Mouse (Mus musculus) erythroblast, embryonic 14.5 days (primary cell): ENCODE data around the gene Hsd17b7. TPM values are rescaled to one million over a fixed set of nuclear protein-coding genes. Genes with fewer than 3 reads are reported as not detected.
"Not testable (repeated sequence)": the region's sequence is repeated elsewhere in the genome, so short reads cannot be mapped to it uniquely, and the experiment has no call there.

Experiments
- H3K27me3 ChIP-seq: 2 replicates; pipeline ENCODE4 v1.6.1; 2012; ENCODE audit warnings: inconsistent platforms; ENCODE audit not compliant: control insufficient read depth
- H3K36me3 ChIP-seq: 2 replicates; pipeline ENCODE4 v1.6.1; 2012; ENCODE audit warnings: mild to moderate bottlenecking, inconsistent platforms; ENCODE audit not compliant: control insufficient read depth
- H3K4me1 ChIP-seq: 2 replicates; pipeline ENCODE4 v1.6.1; 2012; ENCODE audit warnings: inconsistent platforms; ENCODE audit not compliant: control insufficient read depth
- H3K4me3 ChIP-seq: replicated peaks from 2 replicates; pipeline ENCODE3; 2012; ENCODE audit warnings: moderate library complexity, mild to moderate bottlenecking, inconsistent platforms
- H3K9me3 ChIP-seq: 2 replicates; pipeline ENCODE4 v1.6.1; 2012; ENCODE audit warnings: low read length, inconsistent platforms, mixed read lengths; ENCODE audit not compliant: control insufficient read depth
- GATA1 ChIP-seq: IDR thresholded peaks from 2 replicates; pipeline ENCODE4 v1.6.1; 2012; ENCODE audit warnings: low read length, inconsistent platforms, mixed read lengths
- TAL1 ChIP-seq: IDR thresholded peaks from 3 replicates; pipeline ENCODE4 v1.6.1; 2012; ENCODE audit warnings: low read length, inconsistent platforms, mixed read lengths
- polyA plus RNA-seq: library from polyadenylated mRNA; stranded (reverse); fragments of >175 nt; gene quantifications from 2 replicates; pipeline ENCODE4 v1.2.3, GENCODE M21; 2012

Gene Hsd17b7
- 0.02 and 0.05 TPM in 2 replicates for polyA plus RNA-seq

DNA sequence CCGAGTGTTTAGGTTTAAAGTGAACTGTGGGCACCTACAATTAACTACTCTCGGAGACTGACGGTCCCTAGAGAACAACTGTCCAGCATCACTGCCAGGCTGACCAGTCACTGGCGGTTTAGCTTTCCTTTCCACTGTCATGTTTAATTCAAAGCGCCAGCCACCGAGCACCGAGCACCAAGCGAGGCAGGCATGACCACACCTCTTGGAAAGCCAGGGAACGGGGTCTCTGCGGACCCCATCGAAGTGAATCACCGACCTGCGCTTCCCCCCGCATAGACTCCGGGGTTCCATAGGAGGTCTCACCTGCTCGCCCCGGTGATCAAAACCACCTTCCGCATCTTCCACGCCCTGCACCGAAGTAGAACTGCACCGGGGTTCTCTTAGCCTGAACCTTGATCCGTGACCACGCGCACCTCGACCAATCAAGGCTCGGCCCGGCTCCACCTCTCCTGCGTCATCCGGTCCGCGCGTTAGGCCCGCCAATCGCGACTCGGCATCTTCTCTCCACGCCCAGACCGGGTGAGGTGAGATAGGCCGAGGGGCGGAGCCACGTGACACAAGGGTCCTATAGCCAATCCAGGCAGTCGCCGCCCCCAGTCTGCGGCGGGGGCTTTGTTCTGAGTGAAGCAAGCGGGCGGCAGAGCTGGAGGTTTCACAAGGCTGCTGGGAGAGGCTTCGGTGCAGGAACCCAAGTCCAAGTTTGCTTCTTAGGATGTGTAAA is at the start of gene Hsd17b7:
Gene Hsd17b7, minus strand, starts transcription at position 450 of the 724 bp plus-strand sequence.
- TF ChIP-seq TAL1 (peak; percentile 40; the same call in 2 of the 3 replicates), GATA1 (no peak; the same call in 1 of the 2 replicates)
- Histone ChIP-seq H3K4me3 (peak within 1 kb of the TSS; percentile 72), H3K27me3 (no peaks in the 10 kb centered on the region), H3K4me1 (peaks cover 14% of the 10 kb centered on the region), H3K9me3 (no peaks in the 10 kb centered on the region), H3K36me3 (peaks cover 15% of the 10 kb centered on the region)

- Histone ChIP-seq H3K36me3 (no peaks in the 10 kb centered on the region), H3K4me1 (no peaks in the 10 kb centered on the region), H3K27me3 (no peaks in the 10 kb centered on the region), H3K9me3 (peaks cover 52% of the 10 kb centered on the region), H3K4me3 (no peak overlapping the region)
- TF ChIP-seq GATA1 (no peak), TAL1 (no peak)
Observed at GRCm38 (mm10) chr1:170014784-170015183, 45.7 kb upstream of the Hsd17b7 start.

GRCm38 (mm10) chr1:170010716-170011505 is 41.9 kb upstream of the Hsd17b7 start:
- no peak for TF ChIP-seq TAL1
- TF ChIP-seq GATA1: no peak
- Histone ChIP-seq H3K36me3 (no peaks in the 10 kb centered on the region), H3K27me3 (no peaks in the 10 kb centered on the region), H3K4me1 (no peaks in the 10 kb centered on the region), H3K4me3 (no peak overlapping the region), H3K9me3 (peaks cover 20% of the 10 kb centered on the region)

GRCm38 (mm10) chr1:170009296-170009695 is 40.3 kb upstream of the Hsd17b7 start:
- TF ChIP-seq GATA1: no peak
- TF ChIP-seq TAL1: no peak
- peaks cover 8% of the 10 kb centered on the region; the same call in 1 of the 2 replicates for H3K9me3 ChIP-seq
- no peaks in the 10 kb centered on the region for H3K27me3 ChIP-seq
- H3K4me3 ChIP-seq: no peak overlapping the region
- H3K36me3 ChIP-seq: no peaks in the 10 kb centered on the region
- no peaks in the 10 kb centered on the region for H3K4me1 ChIP-seq

- Histone ChIP-seq H3K9me3 (peaks cover 8% of the 10 kb centered on the region; the same call in 1 of the 2 replicates), H3K4me3 (no peak overlapping the region), H3K4me1 (no peaks in the 10 kb centered on the region), H3K27me3 (no peaks in the 10 kb centered on the region), H3K36me3 (no peaks in the 10 kb centered on the region)
- TF ChIP-seq GATA1 (no peak), TAL1 (no peak)
Observed at GRCm38 (mm10) chr1:170008432-170009220, 39.6 kb upstream of the Hsd17b7 start.

DNA sequence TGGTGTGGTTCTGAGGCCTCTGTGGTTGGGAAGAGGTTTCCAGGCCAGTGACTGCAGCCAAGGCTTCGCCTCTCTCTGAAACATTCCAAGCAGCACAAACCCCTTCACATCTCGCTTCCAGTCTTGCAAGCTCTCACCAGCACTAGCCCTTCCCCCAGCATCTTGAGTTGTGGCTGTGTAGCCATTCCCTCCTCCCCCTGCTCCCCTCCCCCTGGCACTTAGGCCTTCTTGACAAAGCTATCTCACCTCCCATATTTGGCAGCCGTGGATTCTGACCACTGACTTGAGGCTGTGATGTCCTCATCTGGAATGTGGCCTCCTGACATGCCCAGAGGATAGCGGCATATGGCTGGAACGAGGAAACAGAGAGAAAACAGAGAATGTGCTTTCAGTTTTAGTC is 37.5 kb upstream of the Hsd17b7 start:
- Histone ChIP-seq H3K4me3 (no peak overlapping the region), H3K27me3 (no peaks in the 10 kb centered on the region), H3K36me3 (no peaks in the 10 kb centered on the region), H3K9me3 (peaks cover 8% of the 10 kb centered on the region; the same call in 1 of the 2 replicates), H3K4me1 (no peaks in the 10 kb centered on the region)
- no peak for TF ChIP-seq GATA1
- TF ChIP-seq TAL1: no peak

GRCm38 (mm10) chr1:170005297-170005696 is 36.3 kb upstream of the Hsd17b7 start:
- Histone ChIP-seq H3K4me1 (no peaks in the 10 kb centered on the region), H3K27me3 (no peaks in the 10 kb centered on the region)
- TF ChIP-seq GATA1 (no peak), TAL1 (no peak)

DNA sequence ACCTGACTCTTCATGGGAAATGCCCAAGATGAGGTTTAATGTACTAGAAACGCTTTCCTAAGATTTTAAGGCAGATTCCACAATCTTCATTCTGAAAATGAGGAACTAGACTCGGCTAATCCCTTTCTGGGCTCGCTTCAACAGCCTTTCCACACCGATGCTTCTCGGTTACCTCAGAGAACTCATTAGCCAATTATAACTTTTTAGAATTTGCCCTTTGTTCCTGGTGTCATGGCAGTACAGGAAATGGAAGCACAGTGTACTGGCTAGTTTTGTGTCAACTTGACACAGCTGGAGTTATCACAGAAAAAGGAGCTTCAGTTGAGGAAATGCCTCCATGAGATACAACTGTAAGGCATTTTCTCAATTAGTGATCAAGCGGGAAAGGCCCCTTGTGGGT is 24.9 kb upstream of the Hsd17b7 start:
- not testable (repeated sequence) for H3K4me3 ChIP-seq, H3K27me3 ChIP-seq, H3K36me3 ChIP-seq, H3K9me3 ChIP-seq, H3K4me1 ChIP-seq

More at GRCm38 (mm10) chr1:170005297-170005696, 36.3 kb upstream of the Hsd17b7 start:
- Histone ChIP-seq H3K4me3 (no peak overlapping the region), H3K36me3 (no peaks in the 10 kb centered on the region), H3K9me3 (peaks cover 3% of the 10 kb centered on the region; the same call in 1 of the 2 replicates)

GRCm38 (mm10) chr1:169986166-169986565 is 17.1 kb upstream of the Hsd17b7 start:
- H3K9me3 ChIP-seq: peaks cover 8% of the 10 kb centered on the region; the same call in 1 of the 2 replicates
- TF ChIP-seq GATA1: no peak
- no peak overlapping the region for H3K4me3 ChIP-seq
- H3K4me1 ChIP-seq: no peaks in the 10 kb centered on the region
- H3K36me3 ChIP-seq: no peaks in the 10 kb centered on the region
- no peaks in the 10 kb centered on the region for H3K27me3 ChIP-seq
